Mouse (Mus musculus): ENCODE measurements around the gene Robo1. TPM values are rescaled to one million over a fixed set of nuclear protein-coding genes. Genes with fewer than 3 reads are reported as not detected.

Gene Robo1
- total RNA-seq, 2 experiments from 2014 or later, result not detected

GRCm38 (mm10) chr16:72719063-72719462 is 411.0 kb downstream of the Robo1 start:
- no peak for ATAC-seq (replicated peaks; ENCODE audit: poor library complexity, severe bottlenecking)

- no peak for ATAC-seq (replicated peaks; ENCODE audit: poor library complexity, severe bottlenecking)
Measured at GRCm38 (mm10) chr16:72720979-72721378, 412.9 kb downstream of the Robo1 start.

GRCm38 (mm10) chr16:72721713-72722481 is 413.8 kb downstream of the Robo1 start:
- ATAC-seq (replicated peaks; ENCODE audit: poor library complexity, severe bottlenecking), result no peak

GRCm38 (mm10) chr16:72734234-72734633 is 426.1 kb downstream of the Robo1 start:
- no peak for ATAC-seq (replicated peaks; ENCODE audit: poor library complexity, severe bottlenecking)

- ATAC-seq (replicated peaks; ENCODE audit: poor library complexity, severe bottlenecking), result no peak
Measured at GRCm38 (mm10) chr16:72735175-72735574, 427.1 kb downstream of the Robo1 start.

GRCm38 (mm10) chr16:72735588-72735987 is 427.5 kb downstream of the Robo1 start:
- no peak for ATAC-seq (replicated peaks; ENCODE audit: poor library complexity, severe bottlenecking)

GRCm38 (mm10) chr16:72737154-72737553 is 429.0 kb downstream of the Robo1 start:
- ATAC-seq (replicated peaks; ENCODE audit: poor library complexity, severe bottlenecking), result no peak

- no peak for ATAC-seq (replicated peaks; ENCODE audit: poor library complexity, severe bottlenecking)
Measured at GRCm38 (mm10) chr16:72740218-72740617, 432.1 kb downstream of the Robo1 start.

- ATAC-seq (replicated peaks; ENCODE audit: poor library complexity, severe bottlenecking), result no peak
Measured at GRCm38 (mm10) chr16:72747696-72748095, 439.6 kb downstream of the Robo1 start.

- no peak for ATAC-seq (replicated peaks; ENCODE audit: poor library complexity, severe bottlenecking)
Measured at GRCm38 (mm10) chr16:72765128-72765913, 457.2 kb downstream of the Robo1 start.

- ATAC-seq (replicated peaks; ENCODE audit: poor library complexity, severe bottlenecking), result no peak
Measured at GRCm38 (mm10) chr16:72769214-72769834, 461.2 kb downstream of the Robo1 start.

- no peak for ATAC-seq (replicated peaks; ENCODE audit: poor library complexity, severe bottlenecking)
Measured at GRCm38 (mm10) chr16:72772348-72772747, 464.2 kb downstream of the Robo1 start.

GRCm38 (mm10) chr16:72773034-72773433 is 464.9 kb downstream of the Robo1 start:
- no peak for ATAC-seq (replicated peaks; ENCODE audit: poor library complexity, severe bottlenecking)

GRCm38 (mm10) chr16:72778520-72778919 is 470.4 kb downstream of the Robo1 start:
- ATAC-seq (replicated peaks; ENCODE audit: poor library complexity, severe bottlenecking), result no peak

- ATAC-seq (replicated peaks; ENCODE audit: poor library complexity, severe bottlenecking), result no peak
Measured at GRCm38 (mm10) chr16:72782171-72782570, 474.1 kb downstream of the Robo1 start.

GRCm38 (mm10) chr16:72786079-72786478 is 478.0 kb downstream of the Robo1 start:
- no peak for ATAC-seq (replicated peaks; ENCODE audit: poor library complexity, severe bottlenecking)

GRCm38 (mm10) chr16:72786636-72787035 is 478.5 kb downstream of the Robo1 start:
- ATAC-seq (replicated peaks; ENCODE audit: poor library complexity, severe bottlenecking), result no peak

GRCm38 (mm10) chr16:72788017-72788416 is 479.9 kb downstream of the Robo1 start:
- ATAC-seq (replicated peaks; ENCODE audit: poor library complexity, severe bottlenecking), result no peak

- no peak for ATAC-seq (replicated peaks; ENCODE audit: poor library complexity, severe bottlenecking)
Measured at GRCm38 (mm10) chr16:72791181-72791705, 483.1 kb downstream of the Robo1 start.

GRCm38 (mm10) chr16:72794692-72795378 is 486.7 kb downstream of the Robo1 start:
- no peak for ATAC-seq (replicated peaks; ENCODE audit: poor library complexity, severe bottlenecking)

Measured in granulocyte monocyte progenitor cell, adult 5-6 weeks (primary cell).